Mouse (Mus musculus) hindbrain, postnatal 0 days (tissue): ENCODE data around the gene 4930524B15Rik. TPM values are rescaled to one million over a fixed set of nuclear protein-coding genes. Genes with fewer than 3 reads are reported as not detected.
A peak's percentile ranks its signal among the peaks of the same experiment; 100 is the strongest.
"Not testable (repeated sequence)": the region's sequence is repeated elsewhere in the genome, so short reads cannot be mapped to it uniquely, and the experiment has no call there.

ENCODE experiments used
- ATAC-seq: fragments of 200-750 bp; cut with Nextera tagmentation; 2 replicates; pipeline ENCODE4 v1.8.0; 2017; ENCODE audit warnings: mild to moderate bottlenecking, moderate TSS enrichment, moderate library complexity
- DNase-seq: peaks from one replicate; pipeline ENCODE4 v3.0.0-alpha.2; 2015; ENCODE audit warnings: low spot score
- H3K27ac ChIP-seq: fragments of 300-500 bp; sonication (generic); 2 replicates; pipeline ENCODE4 v1.5.1; 2014; ENCODE audit warnings: mild to moderate bottlenecking
- H3K27me3 ChIP-seq: fragments of 300-500 bp; sonication (generic); 2 replicates; pipeline ENCODE4 v1.6.1; 2014; ENCODE audit warnings: low read length, mixed read lengths; ENCODE audit not compliant: insufficient read depth
- H3K36me3 ChIP-seq: fragments of 300-500 bp; sonication (generic); 2 replicates; pipeline ENCODE4 v1.6.1; 2014; ENCODE audit warnings: low read length, mixed read lengths; ENCODE audit not compliant: insufficient read depth
- H3K4me1 ChIP-seq: fragments of 300-500 bp; sonication (generic); 2 replicates; pipeline ENCODE4 v1.6.1; 2014; ENCODE audit warnings: antibody characterized with exemption, low read length, mixed read lengths; ENCODE audit not compliant: insufficient read depth
- H3K4me2 ChIP-seq: fragments of 300-500 bp; sonication (generic); 2 replicates; pipeline ENCODE4 v1.6.1; 2014; ENCODE audit warnings: low read depth, mild to moderate bottlenecking, low read length, moderate library complexity, mixed read lengths
- H3K4me3 ChIP-seq: fragments of 300-500 bp; sonication (generic); 2 replicates; pipeline ENCODE4 v1.5.1; 2014; ENCODE audit warnings: low read length
- H3K9ac ChIP-seq: fragments of 300-500 bp; sonication (generic); replicated peaks from 2 replicates; pipeline ENCODE4 v1.6.1; 2014; ENCODE audit warnings: mild to moderate bottlenecking, low read length, moderate library complexity, mixed read lengths
- H3K9me3 ChIP-seq: fragments of 300-500 bp; sonication (generic); 2 replicates; pipeline ENCODE4 v1.6.1; 2016; ENCODE audit warnings: low read length, mixed read lengths
- CTCF ChIP-seq: IDR thresholded peaks from 2 replicates; pipeline ENCODE4 v1.5.1; 2016; ENCODE audit warnings: antibody characterized with exemption, control low read depth, low read depth
- WGBS: fragments of 180-500 bp; shearing (Covaris S2); extraction: QIAGEN DNeasy Blood & Tissue Kit; methylation state at CpG from one replicate; pipeline ENCODE4 v1.1.7; 2014; 5-methylcytosine and 5-hydroxymethylcytosine counted together
- polyA plus RNA-seq: library from polyadenylated mRNA; unstranded; fragments of >200 nt; fragmentation: Nextera tagmentation; extraction: Ambion mirVana; gene quantifications from 2 replicates; pipeline ENCODE4 v1.2.1, GENCODE M21; 2015
- total RNA-seq: library from RNA; depleted of rRNA; stranded (reverse); fragments of >200 nt; gene quantifications from 2 replicates; pipeline ENCODE4 v1.2.3, GENCODE M21; 2014

4930524B15Rik gene
- total and polyA plus RNA-seq, 2 experiments from 2014 or later: 0.42 to 0.50 TPM

DNA sequence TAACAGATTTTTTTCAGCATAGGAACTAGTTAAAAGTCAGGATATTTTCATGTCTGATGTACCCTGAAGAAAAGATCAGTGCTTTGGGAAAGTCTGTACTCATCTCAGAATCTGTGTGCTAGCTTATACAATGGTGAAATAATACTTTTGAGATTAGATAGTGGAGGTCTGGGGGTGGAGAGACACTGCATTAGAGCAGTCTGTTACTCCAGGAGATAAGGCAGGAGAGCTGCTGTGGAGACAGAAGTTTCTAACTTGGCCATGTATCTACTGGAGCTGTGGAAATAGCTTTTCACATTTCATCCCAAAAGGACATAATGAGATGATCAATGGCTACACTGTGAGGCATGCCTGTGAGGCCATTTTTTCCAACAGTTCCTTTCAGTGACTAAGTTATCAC, 17.9 kb downstream of the 4930524B15Rik start:
- H3K36me3 ChIP-seq: no peaks in the 10 kb centered on the region

DNA sequence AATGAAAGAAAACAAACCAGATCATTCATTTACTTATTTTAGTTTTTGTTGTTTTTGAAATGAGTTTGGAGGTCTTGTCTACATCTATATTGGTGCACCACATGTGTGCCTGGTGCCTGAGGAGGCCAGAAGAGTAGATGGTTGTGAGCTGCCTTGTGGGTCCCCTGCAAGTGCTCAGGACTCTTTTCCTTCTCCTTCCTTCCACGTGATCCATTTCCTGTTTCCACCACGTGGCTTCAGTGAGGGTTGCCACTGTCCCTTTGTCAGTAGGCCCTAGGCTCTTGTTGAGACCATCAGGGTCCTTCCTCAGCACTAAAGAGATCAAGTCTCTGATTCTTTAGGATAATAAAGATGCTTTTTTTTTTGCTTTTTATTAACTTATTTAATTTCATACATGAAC, 19.4 kb downstream of the 4930524B15Rik start:
- WGBS: 72% methylated on average over 2 of the region's 2 CpGs
- Histone ChIP-seq H3K4me2 (no peak overlapping the region), H3K4me1 (no peaks in the 10 kb centered on the region), H3K4me3 (no peak overlapping the region), H3K36me3 (no peaks in the 10 kb centered on the region), H3K9ac (no peak overlapping the region), H3K9me3 (no peaks in the 10 kb centered on the region), H3K27ac (no peak overlapping the region), H3K27me3 (no peaks in the 10 kb centered on the region)
- no peak for ATAC-seq
- TF ChIP-seq CTCF: no peak
- no peak for DNase-seq

More for the DNA sequence above, 17.9 kb downstream of the 4930524B15Rik start:
- H3K4me2 ChIP-seq: no peak overlapping the region
- no peak for DNase-seq
- H3K4me3 ChIP-seq: no peak overlapping the region
- no peak overlapping the region for H3K27ac ChIP-seq
- no peaks in the 10 kb centered on the region for H3K4me1 ChIP-seq
- peaks cover 4% of the 10 kb centered on the region; the same call in 1 of the 2 replicates for H3K9me3 ChIP-seq
- no peak overlapping the region for H3K9ac ChIP-seq
- H3K27me3 ChIP-seq: no peaks in the 10 kb centered on the region
- no peak for ATAC-seq
- TF ChIP-seq CTCF: no peak

DNA sequence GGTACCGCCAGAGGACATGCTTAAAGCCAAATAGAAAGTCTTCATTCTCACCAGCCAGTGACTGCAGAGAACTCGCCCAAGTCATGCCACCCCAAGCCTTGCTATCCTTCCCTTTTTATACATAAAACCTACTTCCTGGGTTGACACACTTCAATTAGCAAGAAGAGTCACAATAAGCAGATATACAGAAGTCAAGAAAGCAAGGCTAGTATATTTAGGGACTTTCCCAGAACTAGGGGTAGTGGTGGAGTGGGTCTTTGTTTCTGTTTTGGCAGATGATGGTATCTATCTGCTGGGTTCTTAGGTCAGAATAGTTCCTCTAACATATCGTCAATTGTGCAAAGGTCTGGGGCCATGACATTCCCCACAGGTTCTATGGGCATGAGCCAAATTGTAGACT, 27.1 kb downstream of the 4930524B15Rik start:
- Histone ChIP-seq H3K4me1 (no peaks in the 10 kb centered on the region), H3K9ac (no peak overlapping the region), H3K9me3 (no peaks in the 10 kb centered on the region), H3K4me2 (no peak overlapping the region), H3K4me3 (no peak overlapping the region), H3K36me3 (no peaks in the 10 kb centered on the region), H3K27ac (no peak overlapping the region), H3K27me3 (no peaks in the 10 kb centered on the region)
- TF ChIP-seq CTCF: no peak
- ATAC-seq (no peak), DNase-seq (no peak)
- WGBS: 90% methylated on average over 3 of the region's 3 CpGs

DNA sequence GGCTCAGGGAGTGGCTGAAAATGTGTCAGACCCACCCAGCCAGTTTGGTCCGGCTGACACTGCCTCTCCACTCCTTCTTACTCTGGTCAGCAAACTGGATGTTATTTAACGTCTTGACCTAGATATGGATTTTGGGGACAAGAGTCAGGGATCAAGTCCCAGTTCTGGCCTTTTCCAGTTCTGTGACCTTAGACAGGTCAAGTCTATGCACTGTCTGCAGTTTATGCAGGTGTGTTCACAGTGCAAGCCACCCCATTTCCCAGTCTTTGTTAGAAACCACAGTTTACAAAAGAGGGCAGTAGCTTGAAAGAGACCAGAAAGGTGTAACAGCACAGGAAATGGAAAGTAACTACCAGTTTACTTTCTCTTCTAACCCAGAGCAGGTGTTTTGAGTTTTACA, 34.3 kb downstream of the 4930524B15Rik start:
- H3K4me1 ChIP-seq: peaks cover 18% of the 10 kb centered on the region

DNA sequence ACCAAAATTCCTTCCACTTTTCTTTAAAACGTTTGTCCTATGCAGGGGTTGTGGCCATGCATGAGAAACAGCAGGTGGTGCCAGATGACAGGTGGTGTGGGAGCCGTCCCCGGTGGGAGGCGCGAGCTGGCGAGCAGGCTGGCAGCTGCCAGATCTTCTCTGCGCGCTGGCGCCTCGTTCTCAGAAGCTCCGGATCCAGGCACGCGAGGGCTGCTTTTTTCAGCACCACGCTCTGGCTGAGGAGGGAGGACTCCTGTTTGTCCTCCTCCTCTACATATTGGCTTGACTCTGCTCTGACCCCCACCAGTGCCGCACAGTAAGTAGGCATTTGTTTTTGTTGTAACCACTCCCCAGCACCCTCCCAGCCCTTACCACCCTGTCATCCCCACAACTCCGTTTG, 34.9 kb downstream of the 4930524B15Rik start, which contains the start of gene Nsg2:
Gene Nsg2 (plus strand): TSS at position 183 of the 400 bp plus-strand sequence.
- peak within 1 kb of the TSS; percentile 60 for H3K4me2 ChIP-seq
- peaks cover 3% of the 10 kb centered on the region for H3K36me3 ChIP-seq
- TF ChIP-seq CTCF: peak; percentile 86
- 0% methylated on average over 16 of the region's 16 CpGs for WGBS
- peak within 1 kb of the TSS; percentile 69 for H3K9ac ChIP-seq
- H3K4me3 ChIP-seq: peak within 1 kb of the TSS; percentile 54
- peaks cover 18% of the 10 kb centered on the region for H3K4me1 ChIP-seq
- ATAC-seq (peak; percentile 87), DNase-seq (peak; percentile 96)
- H3K9me3 ChIP-seq: no peaks in the 10 kb centered on the region
- no peaks in the 10 kb centered on the region for H3K27me3 ChIP-seq
- peak within 1 kb of the TSS; percentile 89 for H3K27ac ChIP-seq

More for the DNA sequence above, 34.3 kb downstream of the 4930524B15Rik start:
- H3K27ac ChIP-seq: peak overlapping the region; percentile 88
- peak overlapping the region; percentile 54; the same call in 1 of the 2 replicates for H3K4me3 ChIP-seq
- TF ChIP-seq CTCF: no peak
- no peaks in the 10 kb centered on the region; the same call in 1 of the 2 replicates for H3K36me3 ChIP-seq
- H3K9me3 ChIP-seq: no peaks in the 10 kb centered on the region
- peak overlapping the region; percentile 64; the same call in 1 of the 2 replicates for H3K9ac ChIP-seq
- no peak for ATAC-seq
- H3K4me2 ChIP-seq: peak overlapping the region; percentile 60
- WGBS: 40% methylated on average over 2 of the region's 2 CpGs
- no peak for DNase-seq
- no peaks in the 10 kb centered on the region for H3K27me3 ChIP-seq

DNA sequence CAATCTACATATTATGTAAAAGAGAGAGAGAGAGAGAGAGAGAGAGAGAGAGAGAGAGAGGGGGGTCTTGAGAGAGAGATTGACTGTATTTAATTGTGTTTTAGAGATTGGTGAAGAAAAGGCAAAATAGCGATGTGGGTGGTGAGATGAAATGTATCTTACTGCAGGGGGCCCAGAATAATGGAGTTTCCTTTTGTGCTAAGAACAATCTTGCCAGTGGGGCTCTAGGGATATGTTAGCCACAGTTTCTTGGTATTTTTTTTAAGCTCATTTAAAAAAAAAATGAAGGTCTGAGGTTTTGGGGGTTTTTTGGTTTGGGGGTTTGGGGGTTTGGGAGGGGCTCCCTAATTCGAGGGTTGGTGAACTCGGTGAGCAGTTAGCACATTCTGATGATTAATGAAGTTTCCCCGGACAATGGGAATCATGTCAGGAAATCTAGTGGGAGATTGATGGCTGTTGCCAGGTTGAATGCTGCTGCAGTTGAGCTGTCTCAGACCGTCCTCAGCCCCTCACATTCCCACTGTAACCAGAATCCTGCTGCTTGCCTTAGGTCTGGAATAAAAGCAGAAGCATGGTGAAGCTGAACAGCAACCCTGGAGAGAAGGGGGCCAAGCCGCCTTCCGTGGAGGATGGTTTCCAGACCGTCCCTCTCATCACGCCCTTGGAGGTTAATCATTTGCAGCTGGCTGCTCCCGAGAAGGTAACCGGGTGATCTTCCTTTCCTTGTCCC, 36.0 kb downstream of the 4930524B15Rik start:
- peaks cover 9% of the 10 kb centered on the region for H3K36me3 ChIP-seq
- no peaks in the 10 kb centered on the region for H3K9me3 ChIP-seq
- WGBS: 1% methylated on average over 11 of the region's 11 CpGs
- peak overlapping the region; percentile 69 for H3K9ac ChIP-seq
- ATAC-seq (0 out of 2 replicates have a peak, but pooled peaks have one; percentile 10), DNase-seq (peak; percentile 58)
- peaks cover 18% of the 10 kb centered on the region for H3K4me1 ChIP-seq
- H3K27me3 ChIP-seq: no peaks in the 10 kb centered on the region
- peak overlapping the region; percentile 89 for H3K27ac ChIP-seq
- TF ChIP-seq CTCF: no peak
- H3K4me3 ChIP-seq: peak overlapping the region; percentile 54
- H3K4me2 ChIP-seq: peak overlapping the region; percentile 60

DNA sequence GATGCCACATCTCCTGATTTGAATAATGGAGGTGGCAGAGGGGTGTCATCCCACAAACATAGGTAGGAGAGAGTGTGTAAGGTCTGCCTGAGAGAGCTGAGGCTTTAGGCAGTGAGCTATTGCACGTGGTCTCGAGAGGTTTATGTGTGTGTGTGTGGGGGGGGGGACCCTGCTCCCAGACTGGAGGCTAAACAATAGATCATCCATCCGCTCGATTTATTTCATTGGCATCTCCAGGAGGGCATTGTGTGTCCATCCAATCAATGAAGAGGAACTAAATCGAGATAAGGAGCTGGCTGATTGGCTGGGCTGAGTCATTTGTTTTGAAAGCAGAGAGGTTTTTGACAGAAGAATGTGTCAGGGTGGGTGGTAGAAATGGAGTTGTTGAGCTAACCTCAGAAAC, 37.3 kb downstream of the 4930524B15Rik start:
- Histone ChIP-seq H3K27ac (peak overlapping the region; percentile 89), H3K27me3 (no peaks in the 10 kb centered on the region), H3K36me3 (peaks cover 9% of the 10 kb centered on the region), H3K4me2 (peak overlapping the region; percentile 60), H3K9me3 (no peaks in the 10 kb centered on the region), H3K4me1 (peaks cover 18% of the 10 kb centered on the region), H3K4me3 (peak overlapping the region; percentile 54), H3K9ac (peak overlapping the region; percentile 69)
- DNase-seq (peak; percentile 81), ATAC-seq (peak; percentile 73)
- WGBS: under 1% methylated on average over 5 of the region's 5 CpGs
- TF ChIP-seq CTCF: no peak

DNA sequence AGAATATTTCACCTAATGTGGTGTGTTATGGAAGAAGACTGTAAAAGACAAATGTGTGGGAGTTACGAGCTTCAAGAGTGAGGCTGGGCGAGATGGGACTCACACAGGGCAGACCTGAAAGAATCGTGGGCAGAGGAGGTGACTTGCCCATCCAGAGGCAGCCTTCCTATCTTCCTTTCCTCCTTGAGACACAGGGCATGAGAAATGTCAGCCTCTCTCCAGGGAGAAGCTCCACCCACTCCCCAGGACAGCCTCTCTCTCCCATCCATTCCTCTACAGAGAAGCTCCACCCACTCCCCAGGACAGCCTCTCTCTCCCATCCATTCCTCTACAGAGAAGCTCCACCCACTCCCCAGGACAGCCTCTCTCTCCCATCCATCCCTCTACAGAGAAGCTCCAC, 42.7 kb downstream of the 4930524B15Rik start:
- H3K36me3 ChIP-seq, ATAC-seq, H3K9me3 ChIP-seq, H3K9ac ChIP-seq, H3K4me3 ChIP-seq, H3K27me3 ChIP-seq, DNase-seq, H3K27ac ChIP-seq, H3K4me2 ChIP-seq: not testable (repeated sequence)
- 87% methylated on average over 3 of the region's 3 CpGs for WGBS
- peaks cover 36% of the 10 kb centered on the region for H3K4me1 ChIP-seq
